Mouse (Mus musculus) ES-E14 (cell line): ENCODE results near the gene Hist1h3f.

Experiments used
- HCFC1 ChIP-seq: IDR thresholded peaks from 2 replicates; pipeline ENCODE4 v1.6.1; 2012; ENCODE audit warnings: low read length, inconsistent platforms, borderline replicate concordance; ENCODE audit not compliant: insufficient read depth
- MAFK ChIP-seq: IDR thresholded peaks from 2 replicates; pipeline ENCODE4 v1.6.1; 2014; ENCODE audit warnings: mild to moderate bottlenecking, low read depth, low read length, inconsistent platforms; ENCODE audit not compliant: insufficient read depth
- ZC3H11A ChIP-seq: IDR thresholded peaks from 2 replicates; pipeline ENCODE4 v1.6.1; 2012; ENCODE audit warnings: low read depth, mild to moderate bottlenecking, inconsistent platforms, low read length, borderline replicate concordance
- ZNF384 ChIP-seq: IDR thresholded peaks from 2 replicates; pipeline ENCODE4 v1.6.1; 2012; ENCODE audit warnings: low read depth, low read length, inconsistent platforms

DNA sequence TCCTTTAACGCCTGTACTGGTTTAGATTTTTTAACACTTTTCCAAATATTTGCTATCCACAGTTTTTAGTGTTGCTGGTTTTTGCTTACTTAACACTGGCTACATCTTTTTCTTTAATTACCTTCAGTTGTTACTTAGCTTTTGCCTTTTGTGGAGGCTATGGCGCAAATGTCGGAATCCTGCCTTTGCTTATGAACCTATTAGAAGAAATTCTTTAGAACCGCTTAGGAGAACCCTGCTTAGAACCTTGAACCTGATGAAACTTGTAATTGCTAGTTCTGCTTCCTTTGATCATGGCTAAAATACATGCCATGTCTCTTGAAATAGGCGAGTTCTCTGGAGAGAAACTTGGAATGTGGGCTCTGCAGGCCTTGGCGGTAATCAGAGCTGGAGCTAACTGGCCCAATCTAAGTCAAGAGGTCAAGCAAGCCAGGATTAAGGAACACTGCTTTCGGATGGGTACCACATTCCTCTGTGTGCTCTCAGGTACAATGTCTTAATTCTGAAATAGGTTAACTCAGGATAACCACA, 32.6 kb downstream of the Hist1h3f start:
- TF ChIP-seq ZC3H11A (no peak), HCFC1 (no peak), ZNF384 (no peak), MAFK (no peak)
